Mouse (Mus musculus) lung, adult 18-20 months (tissue): ENCODE measurements around the gene Mki67.
A peak's percentile ranks its signal among the peaks of the same experiment; 100 is the strongest.
"Not testable (repeated sequence)": the region's sequence is repeated elsewhere in the genome, so short reads cannot be mapped to it uniquely, and the experiment has no call there.

Source experiments
- DNase-seq, 2 experiments: peaks; one replicate each; pipeline ENCODE4 v3.0.0; 2022; ENCODE audit warnings: mixed read lengths in 2 of 2

Gene Mki67

GRCm38 (mm10) chr7:135716445-135716877 lies 300 bp upstream of the Mki67 start:
- peak; percentile 89 to 92 for DNase-seq

DNA sequence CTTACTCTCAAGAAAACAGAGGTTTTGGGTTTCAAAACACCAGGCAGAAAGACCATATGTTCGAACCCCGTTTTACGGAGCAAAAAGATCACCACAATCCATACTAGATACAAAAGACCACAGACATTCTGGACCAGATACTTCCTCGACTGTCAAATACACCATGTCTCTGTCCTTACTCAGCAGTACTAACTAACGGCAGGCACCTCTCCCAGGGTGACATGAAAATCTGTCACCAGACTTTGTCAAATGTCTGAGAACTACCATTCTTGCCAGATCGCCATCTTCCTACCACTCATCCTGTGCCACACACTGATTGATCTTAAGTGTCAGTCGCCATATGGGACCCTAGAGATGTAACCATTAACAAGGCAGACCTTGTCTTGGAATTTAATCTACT lies 995 bp downstream of the Mki67 start:
- DNase-seq, result no peak

DNA sequence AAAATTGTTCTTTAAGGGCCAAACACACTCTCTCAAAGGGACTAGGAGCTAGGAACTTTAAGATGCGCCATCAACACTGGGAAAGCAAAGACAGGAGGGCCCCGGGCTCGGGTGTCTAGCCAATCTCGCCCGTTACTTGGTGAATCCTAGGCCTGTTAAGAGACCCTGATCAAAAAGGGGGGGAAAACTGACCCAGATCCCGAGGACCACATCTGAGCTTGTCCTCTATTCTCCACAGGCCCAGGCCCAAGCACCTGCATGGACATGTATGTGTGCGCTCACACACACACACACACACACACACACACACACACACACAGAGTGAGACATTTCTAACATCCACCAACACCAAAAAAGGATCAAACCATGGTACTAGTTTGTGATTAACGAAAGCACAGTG lies 2.8 kb downstream of the Mki67 start:
- no peak for DNase-seq

DNA sequence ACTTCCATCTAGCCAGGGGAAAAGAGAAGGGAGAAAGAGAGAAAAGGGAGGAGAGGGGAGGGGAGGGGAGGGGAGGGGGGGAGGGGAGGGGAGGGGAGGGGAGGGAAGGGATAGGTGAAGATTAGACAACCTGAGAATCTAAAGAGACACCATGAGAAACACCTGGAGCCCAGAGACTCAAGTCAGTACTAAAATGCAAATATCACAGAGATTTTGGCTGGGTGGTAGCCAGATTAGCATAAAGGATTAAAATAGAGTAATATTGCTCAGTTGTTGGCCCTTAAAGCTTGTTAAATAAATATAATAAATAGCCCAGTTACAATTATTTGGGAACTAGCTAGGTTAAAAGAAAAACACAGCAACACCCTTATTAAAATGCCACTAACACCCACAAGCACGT lies 3.6 kb downstream of the Mki67 start:
- no peak for DNase-seq

GRCm38 (mm10) chr7:135710702-135711101 lies 5.5 kb downstream of the Mki67 start:
- no peak for DNase-seq

DNA sequence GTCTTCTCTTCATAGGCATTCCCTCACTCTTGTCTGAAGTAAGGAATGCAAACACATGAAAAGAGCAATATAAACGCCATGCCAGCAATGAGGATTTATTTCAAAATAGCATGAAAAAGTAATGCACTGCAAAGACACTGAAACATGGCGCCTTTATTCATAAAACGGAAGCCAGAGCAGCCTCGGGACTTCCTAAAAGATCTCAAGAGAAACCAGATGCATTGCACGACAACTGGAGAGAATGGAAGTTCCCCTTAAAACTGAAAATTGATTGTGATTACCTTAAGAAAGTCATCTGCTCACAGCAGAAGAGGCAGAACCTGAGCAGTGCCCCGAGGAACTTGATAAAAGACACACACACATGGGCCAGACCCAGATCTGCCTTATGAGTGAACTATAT lies 10.4 kb downstream of the Mki67 start:
- DNase-seq, result no peak

DNA sequence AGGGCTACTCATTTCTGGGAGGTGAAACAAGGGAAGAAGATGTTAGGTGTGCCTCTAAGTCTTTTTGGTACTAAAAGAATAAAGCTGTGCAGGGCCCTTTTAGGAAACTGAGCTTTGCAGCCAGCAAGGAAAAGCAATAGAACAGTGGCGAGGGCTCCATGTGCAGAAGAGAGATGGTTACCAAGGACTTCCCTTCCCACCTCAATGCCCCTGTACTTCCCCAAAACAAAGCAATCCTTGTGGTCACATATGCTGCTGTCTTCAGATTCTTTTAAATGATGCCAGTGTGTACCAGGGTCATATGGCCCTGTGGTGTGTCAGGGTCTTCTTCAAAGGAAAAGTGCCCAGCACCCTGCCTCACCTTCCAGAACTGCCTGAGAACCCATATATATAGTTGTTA lies 11.1 kb downstream of the Mki67 start:
- DNase-seq, result no peak

DNA sequence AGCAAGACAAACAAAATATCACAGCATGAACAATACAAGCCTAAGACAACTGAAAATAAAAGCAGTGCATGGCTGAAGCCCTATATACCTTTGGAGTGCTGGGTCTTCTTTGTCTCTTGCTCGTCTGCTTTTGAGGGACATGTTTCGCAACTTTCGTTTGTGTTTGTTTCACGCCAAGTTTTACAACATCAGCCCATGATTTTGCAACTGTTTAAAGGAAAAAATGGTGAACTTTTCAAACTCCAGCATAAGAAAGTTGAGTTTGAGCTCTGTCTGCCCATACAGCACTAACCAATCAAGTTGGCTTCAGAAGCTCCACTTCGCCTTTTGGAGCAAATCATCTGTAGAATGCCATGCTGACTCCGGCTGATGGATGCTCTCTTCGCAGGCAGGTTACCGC lies 11.9 kb downstream of the Mki67 start:
- DNase-seq, result no peak

DNA sequence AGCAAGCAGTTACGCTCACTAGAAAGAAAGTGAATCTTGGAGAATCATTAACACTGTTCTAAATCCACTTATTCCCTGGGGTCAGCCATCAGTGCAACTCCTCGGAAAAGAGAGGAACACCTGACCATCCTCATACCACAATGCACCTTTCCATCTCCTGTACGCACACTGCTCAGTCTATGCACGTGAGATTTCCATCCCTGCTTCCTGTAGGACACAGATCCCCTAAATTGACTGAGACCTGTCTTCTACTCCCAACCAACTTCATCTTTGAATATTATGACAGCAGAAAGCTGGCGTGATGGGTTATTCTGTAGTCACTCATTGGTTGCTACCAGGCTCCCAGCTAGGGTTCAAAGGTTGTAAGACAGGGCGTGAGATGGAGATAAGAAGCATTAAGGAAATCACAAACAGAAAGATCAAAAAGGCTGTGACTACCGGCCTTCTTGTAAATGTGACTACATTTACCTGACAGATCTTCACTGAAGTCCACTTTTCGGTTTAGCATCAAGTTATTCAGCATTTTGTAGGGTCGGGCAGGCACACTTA lies 12.5 kb downstream of the Mki67 start:
- no peak for DNase-seq

GRCm38 (mm10) chr7:135699351-135699750 lies 16.8 kb downstream of the Mki67 start:
- DNase-seq, result not testable (repeated sequence)

- DNase-seq, result no peak
Measured at GRCm38 (mm10) chr7:135698362-135698761, 17.8 kb downstream of the Mki67 start.

GRCm38 (mm10) chr7:135697021-135697740 lies 19.0 kb downstream of the Mki67 start:
- not testable (repeated sequence) for DNase-seq

DNA sequence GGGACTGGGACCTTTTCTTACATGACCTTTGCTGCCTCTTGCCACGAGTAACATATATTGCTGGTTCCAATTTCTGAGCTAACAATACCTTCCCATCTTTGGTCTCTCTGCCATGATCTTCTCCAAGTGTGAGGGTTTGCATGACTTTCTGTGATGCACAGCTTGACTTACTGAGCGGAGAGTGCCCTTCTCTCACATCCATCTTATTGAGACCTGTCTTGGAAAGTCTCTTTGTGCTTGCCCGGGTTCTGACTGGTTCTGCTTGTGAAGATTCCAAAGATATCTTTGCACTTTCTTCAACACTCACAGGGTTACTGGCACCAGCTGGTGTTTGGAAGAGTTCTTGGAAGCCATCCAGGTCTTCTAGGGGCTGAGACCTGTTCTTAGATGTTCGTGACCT lies 20.0 kb downstream of the Mki67 start:
- no peak for DNase-seq

GRCm38 (mm10) chr7:135694796-135695195 lies 21.4 kb downstream of the Mki67 start:
- DNase-seq, result no peak

DNA sequence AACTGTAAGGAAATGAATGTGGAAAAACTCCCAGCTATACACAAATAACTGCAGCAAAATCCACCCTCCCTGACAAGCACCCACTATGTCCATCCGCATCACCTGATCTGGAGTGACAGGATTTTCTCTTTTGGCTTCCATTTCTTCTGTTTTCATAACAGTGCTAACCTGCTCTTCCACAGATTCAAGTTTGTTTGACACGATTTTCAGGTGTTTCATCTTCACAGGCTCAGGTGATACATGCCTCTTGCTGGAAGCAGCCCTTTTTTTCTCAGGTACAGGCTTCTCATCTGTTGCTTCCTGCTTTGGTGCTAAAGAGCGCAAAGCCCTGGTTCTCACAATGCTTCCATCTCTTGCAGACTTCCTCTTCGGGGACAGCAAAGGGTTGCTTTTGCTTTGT lies 22.0 kb downstream of the Mki67 start:
- DNase-seq, result no peak

DNA sequence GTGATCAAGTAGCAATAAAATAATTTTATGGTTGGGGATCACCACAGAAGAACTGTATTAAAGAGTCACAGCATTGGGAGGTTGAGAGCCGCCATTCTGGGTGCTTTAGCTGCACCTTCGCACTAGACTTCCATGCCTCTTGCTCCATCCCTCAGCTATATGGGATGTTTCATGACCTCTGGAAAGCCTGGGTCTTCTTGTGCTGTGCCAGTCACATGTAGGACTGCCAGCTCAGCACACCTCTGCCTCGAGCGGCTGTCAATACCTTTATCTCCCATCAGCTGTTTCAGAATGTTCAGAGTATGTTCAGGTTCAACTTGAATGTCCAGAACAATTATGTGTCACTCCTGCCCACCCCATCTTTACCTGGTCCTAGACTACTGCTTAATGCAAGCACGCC lies 24.2 kb downstream of the Mki67 start:
- DNase-seq, result no peak

DNA sequence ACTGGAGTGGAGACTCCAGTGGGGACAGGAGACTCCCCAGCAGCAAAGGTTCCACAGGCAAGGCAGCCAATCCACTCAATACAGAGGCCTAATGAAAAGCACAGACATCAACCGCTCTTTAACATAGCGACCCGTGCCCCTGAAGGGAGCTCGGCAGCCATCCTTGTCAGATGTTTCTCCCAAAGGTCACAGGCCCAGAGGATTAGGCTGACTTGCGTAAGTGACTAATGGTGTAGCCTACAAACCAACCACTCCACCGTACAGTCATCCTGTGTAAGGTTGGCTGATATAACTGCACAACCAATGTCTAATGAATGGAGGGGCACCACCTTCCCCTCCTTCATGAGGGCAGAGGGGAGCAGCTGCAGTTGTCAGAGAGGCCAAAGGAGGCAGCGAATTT lies 26.8 kb downstream of the Mki67 start:
- no peak for DNase-seq

DNA sequence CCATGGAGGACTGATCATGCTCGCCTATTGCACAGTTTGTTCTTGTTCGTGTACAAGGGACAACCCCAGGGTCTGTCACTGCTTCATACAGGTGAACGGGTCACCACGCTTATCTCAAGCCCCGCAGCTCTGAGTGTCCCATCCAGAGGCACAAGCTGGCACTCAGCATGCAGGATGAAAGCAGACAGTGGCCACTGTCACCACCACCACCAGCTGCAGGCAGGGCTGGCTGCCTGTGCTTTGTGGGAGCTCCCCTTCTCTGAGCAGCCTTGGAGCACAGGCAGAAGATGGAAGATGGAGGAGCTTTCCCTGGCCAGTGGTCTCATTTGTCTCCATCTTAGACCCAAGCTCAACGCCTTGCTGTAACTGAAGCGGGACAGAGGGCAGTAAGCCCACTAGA lies 31.2 kb downstream of the Mki67 start:
- no peak for DNase-seq

GRCm38 (mm10) chr7:135684098-135684497 lies 32.1 kb downstream of the Mki67 start:
- not testable (repeated sequence) for DNase-seq

GRCm38 (mm10) chr7:135680334-135680733 lies 35.8 kb downstream of the Mki67 start:
- peak; percentile 24 to 30 for DNase-seq

DNA sequence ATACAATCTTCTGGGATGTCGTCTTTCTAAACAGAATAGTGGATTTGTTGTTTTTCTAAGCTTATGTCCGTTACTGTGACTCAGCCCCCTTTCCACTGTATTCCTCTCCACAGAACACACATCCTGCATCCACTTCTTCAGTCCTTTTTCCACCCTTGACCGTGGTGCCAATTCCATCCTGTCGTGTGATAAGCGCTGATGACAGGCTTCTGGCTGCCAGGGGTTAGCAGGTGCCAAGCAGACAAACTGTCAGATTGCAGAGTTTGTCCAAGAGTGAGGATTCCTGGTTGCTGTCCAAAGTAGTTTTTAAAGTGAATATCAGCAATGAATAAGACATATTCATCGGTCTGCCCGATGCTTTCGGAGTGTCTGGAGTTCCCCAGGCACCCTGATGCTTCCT lies 39.4 kb downstream of the Mki67 start:
- DNase-seq, result no peak

DNA sequence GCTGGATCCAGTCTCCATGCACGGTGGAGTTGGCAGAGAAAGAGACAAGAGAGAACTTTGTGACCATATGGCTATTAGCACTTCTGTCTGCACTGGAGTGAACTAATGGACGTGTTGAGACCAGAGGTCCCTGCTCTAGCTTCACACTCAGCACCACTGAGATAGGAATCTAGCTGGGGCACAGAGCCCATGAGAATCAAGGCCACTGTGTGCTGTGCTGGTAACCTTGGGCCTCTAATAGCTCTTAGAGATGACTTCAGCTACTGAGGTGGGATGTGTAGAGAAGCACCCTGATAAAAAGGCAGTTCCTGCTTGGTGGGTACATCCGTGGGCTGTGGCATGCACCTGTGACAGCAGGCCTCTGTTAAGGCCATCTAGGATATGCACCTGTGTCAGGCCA lies 42.6 kb downstream of the Mki67 start:
- DNase-seq, result no peak

GRCm38 (mm10) chr7:135668852-135669739 lies 47.1 kb downstream of the Mki67 start:
- peak in 1 of 2 experiments; percentile 54 for DNase-seq

- DNase-seq, result no peak
Measured at GRCm38 (mm10) chr7:135666314-135666713, 49.8 kb downstream of the Mki67 start.
